Mouse (Mus musculus) limb, embryonic 14.5 days (tissue): ENCODE data around the gene Vps33b. TPM values are rescaled to one million over a fixed set of nuclear protein-coding genes. Genes with fewer than 3 reads are reported as not detected.

Source experiments
- ATAC-seq: fragments of 200-750 bp; cut with Nextera tagmentation; 2 replicates; pipeline ENCODE4 v1.8.0; 2017; ENCODE audit warnings: low read depth, moderate number of reproducible peaks, moderate TSS enrichment; ENCODE audit not compliant: low FRiP score
- DNase-seq: peaks from one replicate; pipeline ENCODE4 v3.0.0-alpha.2; 2015; ENCODE audit warnings: low spot score
- H3K27ac ChIP-seq: fragments of 300-500 bp; sonication (generic); replicated peaks from 2 replicates; pipeline ENCODE4 v1.5.1; 2014; ENCODE audit warnings: low read depth, mild to moderate bottlenecking, low read length, moderate library complexity, mixed read lengths
- H3K27me3 ChIP-seq: fragments of 300-500 bp; sonication (generic); 2 replicates; pipeline ENCODE4 v1.6.1; 2014; ENCODE audit warnings: low read length, mixed read lengths; ENCODE audit not compliant: control insufficient read depth, insufficient read depth
- H3K36me3 ChIP-seq: fragments of 300-500 bp; sonication (generic); 2 replicates; pipeline ENCODE4 v1.6.1; 2014; ENCODE audit warnings: mild to moderate bottlenecking, low read length, moderate library complexity, mixed read lengths; ENCODE audit not compliant: control insufficient read depth, insufficient read depth
- H3K4me1 ChIP-seq: fragments of 300-500 bp; sonication (generic); 2 replicates; pipeline ENCODE4 v1.6.1; 2014; ENCODE audit warnings: antibody characterized with exemption, low read length, mixed read lengths; ENCODE audit not compliant: control insufficient read depth, insufficient read depth
- H3K4me2 ChIP-seq: fragments of 300-500 bp; sonication (generic); replicated peaks from 2 replicates; pipeline ENCODE4 v1.6.1; 2014; ENCODE audit warnings: low read depth, mild to moderate bottlenecking, low read length, moderate library complexity; ENCODE audit not compliant: severe bottlenecking
- H3K4me3 ChIP-seq: fragments of 300-500 bp; sonication (generic); replicated peaks from 2 replicates; pipeline ENCODE4 v1.5.1; 2014; ENCODE audit warnings: low read length
- H3K9ac ChIP-seq: fragments of 300-500 bp; sonication (generic); 2 replicates; pipeline ENCODE4 v1.6.1; 2014; ENCODE audit warnings: mild to moderate bottlenecking, low read depth, low read length, moderate library complexity; ENCODE audit not compliant: severe bottlenecking
- H3K9me3 ChIP-seq: fragments of 300-500 bp; sonication (generic); 2 replicates; pipeline ENCODE4 v1.6.1; 2016; ENCODE audit warnings: low read length; ENCODE audit not compliant: control insufficient read depth
- POLR2A ChIP-seq: fragments of 200-500 bp; IDR thresholded peaks from 2 replicates; pipeline ENCODE4 v1.8.0; 2012; ENCODE audit warnings: inconsistent platforms, mild to moderate bottlenecking, moderate library complexity, borderline replicate concordance; ENCODE audit not compliant: insufficient read depth, insufficient read length; ENCODE audit errors: extremely low read depth
- WGBS: fragments of 180-500 bp; shearing (Covaris S2); extraction: QIAGEN DNeasy Blood & Tissue Kit; methylation state at CpG from one replicate; pipeline ENCODE4 v1.1.7; 2014; 5-methylcytosine and 5-hydroxymethylcytosine counted together
- polyA plus RNA-seq, 2 experiments: library from polyadenylated mRNA; depleted of rRNA in 1 of 2; stranded (reverse) in 1 of 2; unstranded in 1 of 2; fragments of >200 nt; fragmentation: Nextera tagmentation in 1 of 2; extraction: Ambion mirVana in 1 of 2; gene quantifications; 2 replicates each; pipeline versions ENCODE4 v1.2.1 to v1.2.3; 2012 to 2014

Vps33b gene
- polyA plus RNA-seq, 2 experiments = 8.6 to 17.0 TPM

DNA sequence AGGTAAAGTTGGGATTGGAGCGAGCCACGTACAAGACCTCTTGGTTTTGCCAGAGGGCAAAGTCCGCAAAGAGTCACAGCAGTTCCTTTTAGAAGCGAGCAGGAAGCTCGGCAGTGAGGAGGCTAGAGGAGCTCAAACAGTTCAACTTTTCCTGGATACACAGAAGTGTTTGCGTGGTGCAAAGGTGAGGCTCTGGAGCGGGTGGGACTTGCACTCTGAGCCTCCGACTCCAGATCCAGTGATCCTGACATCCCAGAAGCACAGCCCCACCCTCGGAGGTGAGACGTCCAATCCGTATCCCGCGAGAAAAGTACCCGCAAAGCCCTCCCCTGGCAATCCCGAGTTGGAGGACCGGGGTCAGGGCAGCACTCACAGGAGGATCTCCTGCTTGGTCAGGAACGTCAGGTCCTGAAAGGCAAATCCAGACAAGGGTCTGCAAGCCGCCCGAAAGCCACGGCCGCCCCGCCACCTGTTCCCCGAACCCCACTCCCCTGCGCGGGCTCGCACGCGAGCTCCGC lies 37.4 kb upstream of the Vps33b start:
- Histone ChIP-seq H3K9ac (peak overlapping the region; percentile 62), H3K4me3 (peak overlapping the region; percentile 66), H3K27ac (no peak overlapping the region), H3K4me2 (peak overlapping the region; percentile 94), H3K36me3 (peaks cover 14% of the 10 kb centered on the region), H3K9me3 (no peaks in the 10 kb centered on the region), H3K4me1 (peaks cover 11% of the 10 kb centered on the region), H3K27me3 (no peaks in the 10 kb centered on the region)
- 0% methylated on average over 26 of the region's 29 CpGs for WGBS
- DNase-seq = no peak
- peak; percentile 16; the same call in 1 of the 2 replicates for ATAC-seq
- TF ChIP-seq POLR2A = no peak

DNA sequence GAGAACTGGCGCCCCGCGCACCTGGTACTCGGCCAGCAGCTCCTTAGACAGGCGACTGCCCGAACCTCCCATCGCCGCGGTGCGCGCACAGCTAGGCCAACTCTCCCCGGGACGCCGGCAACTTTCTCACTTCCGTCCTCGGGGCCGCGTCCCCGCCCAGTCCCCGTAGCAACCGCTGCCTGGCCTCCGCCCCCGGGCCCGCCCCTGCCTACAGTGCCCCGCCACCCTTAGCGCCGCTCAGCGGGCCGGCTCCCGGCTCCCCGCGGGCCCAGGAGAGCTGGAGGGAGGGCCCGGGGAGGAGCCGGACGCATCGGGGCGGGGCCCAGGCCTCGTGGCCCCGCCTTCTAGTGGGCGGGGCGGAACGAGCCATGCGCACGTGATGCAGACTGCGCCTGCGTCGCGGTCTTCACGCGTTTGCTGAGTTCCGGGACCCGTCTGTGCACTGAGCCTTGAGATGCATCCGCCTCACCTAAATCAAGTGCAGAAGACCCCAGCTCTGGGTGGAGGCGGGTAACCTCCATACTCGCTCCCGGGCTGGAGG lies 36.9 kb upstream of the Vps33b start, which contains the start of the genes Cib1 and Gdpgp1:
Gene Cib1, minus strand, starts transcription at position 325 of the 541 bp plus-strand sequence.
Gene Gdpgp1, plus strand, starts transcription at position 377 of the 541 bp plus-strand sequence.
- Histone ChIP-seq H3K9ac (peak within 1 kb of the TSS; percentile 62), H3K4me3 (peak within 1 kb of the TSS; percentile 66), H3K9me3 (no peaks in the 10 kb centered on the region), H3K36me3 (peaks cover 9% of the 10 kb centered on the region), H3K27me3 (no peaks in the 10 kb centered on the region), H3K4me2 (peak within 1 kb of the TSS; percentile 94), H3K4me1 (peaks cover 11% of the 10 kb centered on the region), H3K27ac (no peak within 1 kb of the TSS; the same call in 1 of the 2 replicates)
- DNase-seq = peak; percentile 95
- under 1% methylated on average over 43 of the region's 56 CpGs for WGBS
- peak; percentile 98 for ATAC-seq
- 0 out of 2 replicates have a peak, but pooled peaks have one; percentile 11 for TF ChIP-seq POLR2A

DNA sequence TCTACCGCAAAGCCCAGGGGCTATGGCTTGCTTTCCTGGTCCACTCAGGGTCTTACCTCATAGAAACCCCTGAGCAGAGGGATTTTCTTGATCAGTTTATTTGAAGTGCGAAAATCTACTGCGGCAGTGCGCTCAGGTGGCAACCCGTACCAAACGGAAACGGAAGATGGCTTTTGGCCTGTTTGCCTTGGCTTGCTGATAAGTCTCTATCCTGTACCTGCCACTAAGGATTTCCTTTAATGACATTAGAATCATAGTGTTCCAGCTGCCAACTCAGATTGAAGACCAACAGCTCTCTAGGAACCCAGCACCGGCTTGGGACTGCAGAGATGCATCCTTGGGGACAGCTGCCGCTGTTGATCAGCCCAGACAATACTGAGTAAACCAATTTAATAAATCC lies 35.6 kb upstream of the Vps33b start:
- no peak overlapping the region; the same call in 1 of the 2 replicates for H3K4me3 ChIP-seq
- TF ChIP-seq POLR2A = no peak
- peaks cover 11% of the 10 kb centered on the region for H3K4me1 ChIP-seq
- WGBS = 78% methylated on average over 9 of the region's 9 CpGs
- H3K27ac ChIP-seq = no peak overlapping the region
- H3K9ac ChIP-seq = no peak overlapping the region
- H3K36me3 ChIP-seq = peaks cover 6% of the 10 kb centered on the region
- ATAC-seq = no peak
- H3K4me2 ChIP-seq = peak overlapping the region; percentile 94; the same call in 1 of the 2 replicates
- no peaks in the 10 kb centered on the region for H3K9me3 ChIP-seq
- no peaks in the 10 kb centered on the region for H3K27me3 ChIP-seq
- no peak for DNase-seq

DNA sequence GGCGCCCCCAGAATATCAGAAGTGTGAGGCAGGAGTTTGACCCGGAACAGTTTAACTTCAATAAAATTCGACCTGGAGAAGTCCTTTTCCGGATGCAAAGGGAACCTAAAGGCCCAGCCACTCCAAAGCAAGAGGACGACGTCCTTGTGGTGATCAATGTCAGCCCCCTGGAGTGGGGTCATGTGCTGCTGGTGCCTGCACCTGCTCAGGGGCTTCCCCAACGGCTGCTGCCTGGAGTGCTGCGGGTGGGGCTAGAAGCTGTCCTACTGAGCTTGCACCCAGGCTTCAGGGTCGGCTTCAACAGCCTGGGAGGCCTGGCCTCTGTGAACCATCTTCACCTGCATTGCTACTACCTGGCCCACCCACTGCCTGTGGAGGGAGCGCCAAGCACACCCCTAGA lies 30.9 kb upstream of the Vps33b start:
- WGBS = 86% methylated on average over 10 of the region's 10 CpGs
- Histone ChIP-seq H3K36me3 (peaks cover 23% of the 10 kb centered on the region), H3K9me3 (no peaks in the 10 kb centered on the region), H3K27ac (no peak overlapping the region), H3K4me2 (no peak overlapping the region), H3K4me1 (no peaks in the 10 kb centered on the region), H3K4me3 (no peak overlapping the region), H3K9ac (no peak overlapping the region), H3K27me3 (no peaks in the 10 kb centered on the region)
- no peak for ATAC-seq
- no peak for DNase-seq
- TF ChIP-seq POLR2A = no peak

DNA sequence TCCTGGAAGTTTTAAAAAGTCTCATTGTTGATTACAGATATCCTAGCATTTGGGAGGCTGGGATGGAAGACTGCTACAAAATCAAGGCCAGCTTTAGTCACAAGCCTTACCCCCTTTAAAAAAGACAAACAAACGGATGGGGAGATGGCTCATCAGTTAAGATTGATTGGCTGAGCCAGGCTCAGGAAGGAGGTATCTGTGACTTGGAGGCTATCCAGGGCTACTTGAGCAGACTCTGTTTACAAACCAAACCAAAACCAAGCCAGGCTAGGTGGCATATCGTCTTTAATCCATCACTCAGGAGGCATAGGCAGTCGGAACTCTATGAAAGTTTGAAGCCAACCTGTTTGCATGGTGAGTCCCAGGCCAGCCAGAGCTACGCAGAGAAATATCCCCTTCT lies 27.8 kb upstream of the Vps33b start:
- DNase-seq (no peak), ATAC-seq (no peak)
- peaks cover 23% of the 10 kb centered on the region for H3K36me3 ChIP-seq
- no peaks in the 10 kb centered on the region for H3K27me3 ChIP-seq
- TF ChIP-seq POLR2A = no peak
- no peak overlapping the region for H3K4me3 ChIP-seq
- 85% methylated on average over 4 of the region's 4 CpGs for WGBS
- no peak overlapping the region for H3K9ac ChIP-seq
- H3K4me1 ChIP-seq = no peaks in the 10 kb centered on the region
- H3K27ac ChIP-seq = no peak overlapping the region
- peaks cover 3% of the 10 kb centered on the region; the same call in 1 of the 2 replicates for H3K9me3 ChIP-seq
- H3K4me2 ChIP-seq = no peak overlapping the region
